In genomic region chr8:121497621-121498020, GRCm38 (mm10) we compare ENCODE assay signal across 34 mouse cellular contexts. TPM values are rescaled to one million over a fixed set of nuclear protein-coding genes. Genes with fewer than 3 reads are reported as not detected.
DNase-seq lines count a peak whose midpoint lies in the region; ATAC-seq and TF ChIP-seq lines count a peak whose summit lies in the region.
"Had no signal": no experiment of that assay in that cellular context is flagged by ENCODE, and none has a peak within 500 bp of the region (broad histone marks: within the 10 kb centered on the region; RNA-seq: fewer than 3 reads in every experiment).

No protein-coding gene starts in this region.

- no peak for DNase-seq in kidney, adult 2 months
- no peak for DNase-seq in kidney, postnatal 4 days
- no peak for DNase-seq in lung, postnatal 0 days (ENCODE audit: low spot score)
- no peak for DNase-seq in lung, adult 18-20 months
- DNase-seq in R1 (ENCODE audit: low read depth, low spot score), result peak; percentile 69
- DNase-seq in thymus, postnatal 0 days (ENCODE audit: low spot score), result no peak
- no peak for DNase-seq in gastrocnemius, postnatal 4 days (ENCODE audit: low spot score in 2 of 2)
- DNase-seq: adrenal gland, adult 2 months; cerebellum, adult 11-12 months; cerebellum, postnatal 14 days; gastrocnemius, postnatal 36 days; right cerebral cortex, postnatal 4 days; thymus, adult 2 months had no signal

- H3K27me3 ChIP-seq in kidney, adult 2 months (replicated peaks; ENCODE audit: control insufficient read depth, insufficient read depth, low read length), result no peaks in the 10 kb centered on the region
- H3K27me3 ChIP-seq in lung, postnatal 0 days (replicated peaks; ENCODE audit: insufficient read depth, low read length), result no peaks in the 10 kb centered on the region
- H3K27me3 ChIP-seq: embryonic facial prominence, embryonic 12.5 days; forebrain, embryonic 12.5 days; hindbrain, embryonic 15.5 days; neural tube, embryonic 13.5 days had no signal

- no peaks in the 10 kb centered on the region for H3K9me3 ChIP-seq in lung, postnatal 0 days (ENCODE audit: low read length)
- H3K9me3 ChIP-seq: embryonic facial prominence, embryonic 12.5 days; forebrain, embryonic 12.5 days; hindbrain, embryonic 15.5 days; midbrain, embryonic 10.5 days; neural tube, embryonic 13.5 days had no signal

- H3K4me3 ChIP-seq in kidney, adult 2 months (ENCODE audit: insufficient read depth, low read depth, low read length), result no peak overlapping the region
- H3K4me3 ChIP-seq in lung, postnatal 0 days (ENCODE audit: low read depth, low read length), result no peak overlapping the region
- H3K4me3 ChIP-seq: embryonic facial prominence, embryonic 12.5 days; erythroblast, embryonic 14.5 days; forebrain, embryonic 12.5 days; hindbrain, embryonic 15.5 days; midbrain, embryonic 10.5 days; myocyte; neural tube, embryonic 13.5 days had no signal

- no peak for TF ChIP-seq EP300 in lung, postnatal 0 days (IDR thresholded peaks at IDR 0.05)

- no peaks in the 10 kb centered on the region for H3K4me1 ChIP-seq in kidney, adult 2 months (ENCODE audit: control insufficient read depth, insufficient read depth, low read length)
- no peaks in the 10 kb centered on the region for H3K4me1 ChIP-seq in lung, postnatal 0 days (ENCODE audit: insufficient read depth, low read depth, low read length)
- H3K4me1 ChIP-seq: neural tube, embryonic 13.5 days had no signal

- no peak overlapping the region for H3K27ac ChIP-seq in kidney, adult 2 months (ENCODE audit: insufficient read depth, low read depth, low read length)
- H3K27ac ChIP-seq in lung, postnatal 0 days (ENCODE audit: low read length), result no peak overlapping the region
- H3K27ac ChIP-seq: embryonic facial prominence, embryonic 12.5 days; forebrain, embryonic 12.5 days; hindbrain, embryonic 15.5 days; midbrain, embryonic 10.5 days; neural tube, embryonic 13.5 days had no signal

- H3K36me3 ChIP-seq in kidney, adult 2 months (ENCODE audit: control insufficient read depth, insufficient read depth, low read length), result no peaks in the 10 kb centered on the region
- H3K36me3 ChIP-seq in lung, postnatal 0 days (ENCODE audit: insufficient read depth, low read length), result no peaks in the 10 kb centered on the region
- H3K36me3 ChIP-seq: embryonic facial prominence, embryonic 12.5 days; forebrain, embryonic 12.5 days; hindbrain, embryonic 15.5 days; midbrain, embryonic 10.5 days; neural tube, embryonic 13.5 days had no signal

- no peak overlapping the region for H3K9ac ChIP-seq in lung, postnatal 0 days (replicated peaks; ENCODE audit: low read depth)
- H3K9ac ChIP-seq: embryonic facial prominence, embryonic 12.5 days; forebrain, embryonic 12.5 days; hindbrain, embryonic 15.5 days; neural tube, embryonic 13.5 days had no signal

- ATAC-seq in lung, postnatal 0 days, result no peak
- ATAC-seq: midbrain, embryonic 16.5 days had no signal

- 93% methylated on average over 6 of the region's 6 CpGs for WGBS in kidney, adult 2 months
- WGBS in lung, postnatal 0 days, result 86% methylated on average over 6 of the region's 6 CpGs

- TF ChIP-seq CTCF in kidney, adult 2 months (conservative IDR thresholded peaks at IDR 0.05; ENCODE audit: insufficient read depth, insufficient read length, low read depth, low read length), result 0 out of 2 replicates have a peak, but pooled peaks have one; percentile 2
- TF ChIP-seq CTCF in lung, postnatal 0 days (IDR thresholded peaks at IDR 0.05), result peak; percentile 24; the same call in 1 of the 2 replicates

- no peak for TF ChIP-seq POLR2A in kidney, adult 2 months (IDR thresholded peaks at IDR 0.05; ENCODE audit: low read depth, low read length)

- no peak overlapping the region for H3K4me2 ChIP-seq in lung, postnatal 0 days (replicated peaks; ENCODE audit: low read depth, low read length)
- H3K4me2 ChIP-seq: embryonic facial prominence, embryonic 12.5 days; forebrain, embryonic 12.5 days; heart, embryonic 11.5 days; hindbrain, embryonic 15.5 days; liver, embryonic 11.5 days; neural tube, embryonic 13.5 days had no signal

RNA-seq across cellular contexts. Expression of gene 1700018B08Rik, which starts 46.5 kb away (rescaled TPM):
- 0.22 TPM in 1 of 2 replicates, not detected in the other for polyA plus RNA-seq in kidney, adult 2 months (2012; rRNA removed)
- polyA plus RNA-seq in lung, postnatal 0 days (2015; fragmentation: Nextera tagmentation; extraction: Ambion mirVana), result not detected in 2 replicates
- polyA plus RNA-seq in thymus, postnatal 0 days (2015; fragmentation: Nextera tagmentation; extraction: Ambion mirVana), result not detected in 2 replicates
- total RNA-seq in gastrocnemius, postnatal 4 days (2021), result not detected
- total RNA-seq: adrenal gland, adult 2 months; gastrocnemius, adult 18-20 months; gastrocnemius, postnatal 36 days; hematopoietic stem cell, adult 5-6 weeks; layer of hippocampus, postnatal 14 days; left cerebral cortex, adult 8-10 months had no signal
- polyA plus RNA-seq: adrenal gland, adult 2 months; embryonic facial prominence, embryonic 12.5 days; erythroblast, embryonic 14.5 days; forebrain, embryonic 12.5 days; heart, postnatal 0 days; hindbrain, embryonic 15.5 days; intestine, embryonic 14.5 days; kidney, embryonic 14.5 days; large intestine, adult 2 months; limb, embryonic 11.5 days; liver, embryonic 11.5 days; lung, embryonic 16.5 days; midbrain, embryonic 10.5 days; midbrain, embryonic 16.5 days; myocyte; neural tube, embryonic 13.5 days; stomach, embryonic 14.5 days had no signal
